Mouse (Mus musculus) heart, adult 2 months (tissue): ENCODE measurements around the gene Agap1. TPM values are rescaled to one million over a fixed set of nuclear protein-coding genes. Genes with fewer than 3 reads are reported as not detected.

Source experiments
- DNase-seq, 2 experiments: peaks; one replicate each; pipeline ENCODE4 v3.0.0; 2021
- H3K27ac ChIP-seq: fragments of 200-600 bp; 2 replicates; pipeline ENCODE4 v1.8.1; 2022
- H3K27me3 ChIP-seq: fragments of 200-500 bp; 2 replicates; pipeline ENCODE4 v1.6.1; 2012; ENCODE audit warnings: mild to moderate bottlenecking, low read length, inconsistent platforms, mixed read lengths; ENCODE audit not compliant: control insufficient read depth, insufficient read depth
- H3K36me3 ChIP-seq: fragments of 200-500 bp; 2 replicates; pipeline ENCODE4 v1.6.1; 2012; ENCODE audit warnings: low read length, inconsistent platforms; ENCODE audit not compliant: control insufficient read depth, insufficient read depth
- H3K4me1 ChIP-seq: fragments of 200-500 bp; 2 replicates; pipeline ENCODE4 v1.6.1; 2011; ENCODE audit warnings: low read length; ENCODE audit not compliant: control insufficient read depth, insufficient read depth
- H3K4me3 ChIP-seq: fragments of 200-600 bp; 2 replicates; pipeline ENCODE4 v1.8.1; 2022
- H3K79me2 ChIP-seq: fragments of 200-500 bp; replicated peaks from 2 replicates; pipeline ENCODE4 v1.6.1; 2012; ENCODE audit warnings: mild to moderate bottlenecking, inconsistent platforms, low read length, moderate library complexity, mixed read lengths; ENCODE audit not compliant: control insufficient read depth, insufficient read depth
- H3K9ac ChIP-seq: fragments of 200-500 bp; 2 replicates; pipeline ENCODE4 v1.6.1; 2012; ENCODE audit warnings: low read depth, mild to moderate bottlenecking, control low read depth, inconsistent platforms, low read length, mixed read lengths
- CTCF ChIP-seq: fragments of 200-600 bp; IDR thresholded peaks from 2 replicates; pipeline ENCODE4 v1.8.1; 2022; ENCODE audit warnings: antibody characterized with exemption, mild to moderate bottlenecking, moderate library complexity
- EP300 ChIP-seq: fragments of 200-500 bp; IDR thresholded peaks from 2 replicates; pipeline ENCODE4 v1.6.1; 2011; ENCODE audit warnings: low read depth, low read length, control low read depth; ENCODE audit not compliant: insufficient read depth
- POLR2A ChIP-seq: fragments of 200-500 bp; IDR thresholded peaks from 2 replicates; pipeline ENCODE4 v1.6.1; 2011; ENCODE audit warnings: mild to moderate bottlenecking, low read depth, low read length, control low read depth; ENCODE audit not compliant: insufficient read depth
- WGBS: fragments of 180-500 bp; shearing (Covaris S2); methylation state at CpG from one replicate; pipeline ENCODE4 v1.1.7; 2018; 5-methylcytosine and 5-hydroxymethylcytosine counted together
- intact Hi-C: fragments of 180-260 bp; cut with DNase I; formaldehyde crosslinking; loops from one replicate; pipeline ENCODE4 v1.15.1; 2025
- polyA plus RNA-seq: library from polyadenylated mRNA; depleted of rRNA; stranded (reverse); fragments of >200 nt; gene quantifications from 2 replicates; pipeline ENCODE4 v1.2.3, GENCODE M21; 2012
- total RNA-seq, 2 experiments: library from RNA; stranded (reverse); gene quantifications; 2 replicates each; pipeline ENCODE4 v1.2.3; 2021

The Agap1 gene
- total and polyA plus RNA-seq, 3 experiments: 11.4 to 62.1 (median 59.0) TPM

GRCm38 (mm10) chr1:89637670-89638069 is 183.1 kb downstream of the Agap1 start:
- Histone ChIP-seq H3K79me2 (no peaks in the 10 kb centered on the region), H3K36me3 (no peaks in the 10 kb centered on the region), H3K9ac (no peak overlapping the region), H3K27ac (no peak overlapping the region; the same call in 1 of the 2 replicates), H3K4me3 (no peak overlapping the region), H3K4me1 (peaks cover 1% of the 10 kb centered on the region; the same call in 1 of the 2 replicates), H3K27me3 (no peaks in the 10 kb centered on the region)
- peak in 1 of 2 experiments; percentile 46 for DNase-seq
- intact Hi-C loops: no loop called here
- TF ChIP-seq EP300 (no peak), POLR2A (no peak), CTCF (no peak)
- 74% methylated on average over 4 of the region's 4 CpGs for WGBS

GRCm38 (mm10) chr1:89643445-89644100 is 189.0 kb downstream of the Agap1 start:
- intact Hi-C loops: loop anchor here (5.0 to 10.0 kb wide), 2 partner anchors 214 to 951 kb away; no protein-coding TSS in a partner anchor
- H3K4me3 ChIP-seq: peak overlapping the region; percentile 47

GRCm38 (mm10) chr1:89644120-89644519 is 189.5 kb downstream of the Agap1 start:
- peak overlapping the region; percentile 47 for H3K4me3 ChIP-seq
- peak overlapping the region; percentile 88 for H3K27ac ChIP-seq
- intact Hi-C loops: loop anchor here (5.0 to 10.0 kb wide), 2 partner anchors 213 to 951 kb away; no protein-coding TSS in a partner anchor

More at GRCm38 (mm10) chr1:89643445-89644100, 189.0 kb downstream of the Agap1 start:
- 39% methylated on average over 8 of the region's 8 CpGs for WGBS
- H3K4me1 ChIP-seq: peaks cover 3% of the 10 kb centered on the region
- no peak for TF ChIP-seq EP300
- TF ChIP-seq CTCF: peak; percentile 83
- no peak for TF ChIP-seq POLR2A
- no peaks in the 10 kb centered on the region for H3K27me3 ChIP-seq
- no peaks in the 10 kb centered on the region for H3K36me3 ChIP-seq
- peak overlapping the region; percentile 88 for H3K27ac ChIP-seq
- DNase-seq: peak; percentile 36 to 46
- no peaks in the 10 kb centered on the region for H3K79me2 ChIP-seq
- peak overlapping the region; percentile 33 for H3K9ac ChIP-seq

GRCm38 (mm10) chr1:89646326-89647018 is 191.9 kb downstream of the Agap1 start:
- intact Hi-C loops: loop anchor here (1.0 to 10.0 kb wide), 3 partner anchors 101 to 948 kb away; no protein-coding TSS in a partner anchor
- H3K27ac ChIP-seq: no peak overlapping the region
- 25% methylated on average over 4 of the region's 4 CpGs for WGBS
- no peaks in the 10 kb centered on the region for H3K36me3 ChIP-seq
- H3K4me3 ChIP-seq: no peak overlapping the region
- H3K9ac ChIP-seq: no peak overlapping the region
- H3K27me3 ChIP-seq: no peaks in the 10 kb centered on the region
- TF ChIP-seq EP300 (peak; percentile 68; the same call in 1 of the 2 replicates), POLR2A (no peak), CTCF (peak; percentile 97; the same call in 1 of the 2 replicates)
- DNase-seq: peak; percentile 70 to 73
- H3K4me1 ChIP-seq: peaks cover 3% of the 10 kb centered on the region
- no peaks in the 10 kb centered on the region for H3K79me2 ChIP-seq

More at GRCm38 (mm10) chr1:89644120-89644519, 189.5 kb downstream of the Agap1 start:
- Histone ChIP-seq H3K36me3 (no peaks in the 10 kb centered on the region), H3K9ac (peak overlapping the region; percentile 33), H3K4me1 (peaks cover 3% of the 10 kb centered on the region), H3K79me2 (no peaks in the 10 kb centered on the region), H3K27me3 (no peaks in the 10 kb centered on the region)
- peak; percentile 80 to 86 for DNase-seq
- TF ChIP-seq EP300: 0 out of 2 replicates have a peak, but pooled peaks have one; percentile 36
- no peak; the same call in 1 of the 2 replicates for TF ChIP-seq CTCF
- no peak for TF ChIP-seq POLR2A
- WGBS: 10% methylated on average over 11 of the region's 11 CpGs

GRCm38 (mm10) chr1:89647505-89647904 is 192.9 kb downstream of the Agap1 start:
- H3K4me3 ChIP-seq: no peak overlapping the region
- WGBS: 91% methylated on average over 8 of the region's 8 CpGs
- DNase-seq: no peak
- intact Hi-C loops: loop anchor here (5.0 to 10.0 kb wide), 2 partner anchors 100 to 947 kb away; no protein-coding TSS in a partner anchor
- H3K27me3 ChIP-seq: no peaks in the 10 kb centered on the region
- H3K4me1 ChIP-seq: peaks cover 3% of the 10 kb centered on the region
- H3K79me2 ChIP-seq: no peaks in the 10 kb centered on the region
- TF ChIP-seq CTCF (no peak), EP300 (no peak), POLR2A (no peak)
- H3K36me3 ChIP-seq: no peaks in the 10 kb centered on the region
- no peak overlapping the region for H3K9ac ChIP-seq
- no peak overlapping the region for H3K27ac ChIP-seq
